Mouse (Mus musculus): ENCODE measurements at regions not wholly inside any gene's neighbourhood (a gene's known extent, or its start where the extent isn't known, plus 50 kb on each side); places are given as distances from the start of the nearest gene placed in this dataset.

DNA sequence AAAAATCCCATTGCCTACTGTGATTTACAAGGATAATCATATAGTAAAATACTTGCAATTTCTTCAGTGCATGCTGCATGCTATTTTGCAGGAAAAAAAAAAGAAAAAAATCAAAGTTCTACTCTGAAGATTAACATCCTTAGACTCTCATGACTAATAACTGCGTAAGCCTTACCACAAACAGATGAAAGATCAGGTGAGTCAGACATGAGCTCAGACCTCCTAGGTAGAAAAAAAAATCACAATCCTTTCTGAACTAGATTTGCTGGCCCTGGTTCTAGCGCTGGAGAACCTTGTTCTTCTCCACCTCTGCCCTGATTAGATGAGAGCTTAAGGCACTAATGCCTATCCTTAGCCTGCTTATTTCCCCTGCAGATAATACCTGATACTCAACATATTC is 96.1 kb upstream of the Snap25 start:
- TF ChIP-seq CTCF (IDR thresholded peaks at IDR 0.05; ENCODE audit: extremely low read depth, insufficient read depth, low read length): no peak
- no peak for TF ChIP-seq POLR2A (IDR thresholded peaks at IDR 0.05; ENCODE audit: extremely low read depth, insufficient read depth, low read length)
- H3K4me3 ChIP-seq (ENCODE audit: insufficient read depth, low read length): no peak overlapping the region
- no peak overlapping the region for H3K27ac ChIP-seq (ENCODE audit: insufficient read depth, low read length)
- no peaks in the 10 kb centered on the region; the same call in 1 of the 2 replicates for H3K4me1 ChIP-seq (ENCODE audit: control insufficient read depth, insufficient read depth, low read length)

GRCm38 (mm10) chr2:136618114-136618513 is 95.1 kb upstream of the Snap25 start:
- no peaks in the 10 kb centered on the region; the same call in 1 of the 2 replicates for H3K4me1 ChIP-seq (ENCODE audit: control insufficient read depth, insufficient read depth, low read length)
- TF ChIP-seq POLR2A (IDR thresholded peaks at IDR 0.05; ENCODE audit: extremely low read depth, insufficient read depth, low read length): no peak
- no peak for TF ChIP-seq CTCF (IDR thresholded peaks at IDR 0.05; ENCODE audit: extremely low read depth, insufficient read depth, low read length)
- no peak overlapping the region for H3K27ac ChIP-seq (ENCODE audit: insufficient read depth, low read length)

GRCm38 (mm10) chr2:136620309-136620708 is 92.9 kb upstream of the Snap25 start:
- no peak overlapping the region for H3K4me3 ChIP-seq (ENCODE audit: insufficient read depth, low read length)
- no peak overlapping the region for H3K27ac ChIP-seq (ENCODE audit: insufficient read depth, low read length)
- H3K4me1 ChIP-seq (ENCODE audit: control insufficient read depth, insufficient read depth, low read length): no peaks in the 10 kb centered on the region; the same call in 1 of the 2 replicates
- TF ChIP-seq CTCF (IDR thresholded peaks at IDR 0.05; ENCODE audit: extremely low read depth, insufficient read depth, low read length) (no peak), POLR2A (IDR thresholded peaks at IDR 0.05; ENCODE audit: extremely low read depth, insufficient read depth, low read length) (no peak)

More at GRCm38 (mm10) chr2:136618114-136618513, 95.1 kb upstream of the Snap25 start:
- H3K4me3 ChIP-seq (ENCODE audit: insufficient read depth, low read length): no peak overlapping the region

GRCm38 (mm10) chr2:136620969-136621368 is 92.3 kb upstream of the Snap25 start:
- no peak overlapping the region for H3K27ac ChIP-seq (ENCODE audit: insufficient read depth, low read length)
- TF ChIP-seq POLR2A (IDR thresholded peaks at IDR 0.05; ENCODE audit: extremely low read depth, insufficient read depth, low read length): no peak
- no peak for TF ChIP-seq CTCF (IDR thresholded peaks at IDR 0.05; ENCODE audit: extremely low read depth, insufficient read depth, low read length)
- H3K4me3 ChIP-seq (ENCODE audit: insufficient read depth, low read length): no peak overlapping the region
- H3K4me1 ChIP-seq (ENCODE audit: control insufficient read depth, insufficient read depth, low read length): no peaks in the 10 kb centered on the region; the same call in 1 of the 2 replicates

GRCm38 (mm10) chr2:136623808-136624489 is 89.3 kb upstream of the Snap25 start:
- Histone ChIP-seq H3K4me1 (ENCODE audit: control insufficient read depth, insufficient read depth, low read length) (peaks cover 2% of the 10 kb centered on the region; the same call in 1 of the 2 replicates), H3K4me3 (ENCODE audit: insufficient read depth, low read length) (no peak overlapping the region), H3K27ac (ENCODE audit: insufficient read depth, low read length) (no peak overlapping the region)
- TF ChIP-seq POLR2A (IDR thresholded peaks at IDR 0.05; ENCODE audit: extremely low read depth, insufficient read depth, low read length) (no peak), CTCF (IDR thresholded peaks at IDR 0.05; ENCODE audit: extremely low read depth, insufficient read depth, low read length) (no peak)

DNA sequence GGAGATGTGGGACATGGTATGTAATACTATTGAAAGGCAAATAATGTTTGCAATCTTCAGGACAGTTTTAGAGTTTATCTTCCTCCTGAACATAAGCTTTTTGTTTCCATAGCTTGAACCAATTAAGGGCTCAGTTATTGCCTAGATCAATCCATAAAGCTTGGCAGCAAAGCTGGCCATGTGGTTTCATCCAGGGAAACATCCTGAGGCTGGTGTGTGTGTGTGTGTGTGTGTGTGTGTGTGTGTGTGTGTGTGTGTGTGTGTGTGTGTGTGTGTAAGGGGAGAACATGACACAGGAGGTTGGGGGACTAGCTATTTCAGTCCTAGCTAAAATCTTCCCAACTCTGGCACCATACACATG is 88.8 kb upstream of the Snap25 start:
- TF ChIP-seq CTCF (IDR thresholded peaks at IDR 0.05; ENCODE audit: extremely low read depth, insufficient read depth, low read length) (no peak), POLR2A (IDR thresholded peaks at IDR 0.05; ENCODE audit: extremely low read depth, insufficient read depth, low read length) (no peak)
- Histone ChIP-seq H3K4me1 (ENCODE audit: control insufficient read depth, insufficient read depth, low read length) (peaks cover 2% of the 10 kb centered on the region; the same call in 1 of the 2 replicates), H3K4me3 (ENCODE audit: insufficient read depth, low read length) (no peak overlapping the region), H3K27ac (ENCODE audit: insufficient read depth, low read length) (no peak overlapping the region)

DNA sequence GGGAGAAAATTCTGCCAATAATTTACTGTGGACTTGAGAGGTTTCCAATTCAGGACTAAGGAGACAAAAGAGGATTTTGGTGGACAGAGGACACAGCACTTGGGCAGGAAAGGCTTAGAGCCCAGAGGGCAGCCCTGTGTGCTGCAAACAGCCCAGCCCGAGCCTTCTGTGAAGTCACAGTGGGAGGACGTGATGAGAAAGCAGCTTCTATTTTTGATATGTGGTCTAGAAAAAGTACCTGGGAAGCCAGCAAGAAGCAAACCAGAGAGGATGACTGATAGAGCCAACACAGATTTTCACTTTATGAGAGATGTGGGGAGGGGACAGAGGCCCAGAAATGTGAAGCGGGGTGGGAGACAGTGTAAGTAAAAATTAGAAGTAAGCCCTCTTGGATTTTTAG is 66.3 kb upstream of the Snap25 start:
- Histone ChIP-seq H3K4me1 (ENCODE audit: control insufficient read depth, insufficient read depth, low read length) (peaks cover 9% of the 10 kb centered on the region), H3K4me3 (ENCODE audit: insufficient read depth, low read length) (no peak overlapping the region), H3K27ac (ENCODE audit: insufficient read depth, low read length) (peak overlapping the region; percentile 28; the same call in 1 of the 2 replicates)
- TF ChIP-seq CTCF (IDR thresholded peaks at IDR 0.05; ENCODE audit: extremely low read depth, insufficient read depth, low read length) (no peak), POLR2A (IDR thresholded peaks at IDR 0.05; ENCODE audit: extremely low read depth, insufficient read depth, low read length) (no peak)

- H3K27ac ChIP-seq (ENCODE audit: insufficient read depth, low read length): 0 out of 2 replicates have a peak overlapping the region, but pooled peaks have one; percentile 0
These were observed 64.6 kb upstream of the Snap25 start for GRCm38 (mm10) chr2:136648606-136649005.

DNA sequence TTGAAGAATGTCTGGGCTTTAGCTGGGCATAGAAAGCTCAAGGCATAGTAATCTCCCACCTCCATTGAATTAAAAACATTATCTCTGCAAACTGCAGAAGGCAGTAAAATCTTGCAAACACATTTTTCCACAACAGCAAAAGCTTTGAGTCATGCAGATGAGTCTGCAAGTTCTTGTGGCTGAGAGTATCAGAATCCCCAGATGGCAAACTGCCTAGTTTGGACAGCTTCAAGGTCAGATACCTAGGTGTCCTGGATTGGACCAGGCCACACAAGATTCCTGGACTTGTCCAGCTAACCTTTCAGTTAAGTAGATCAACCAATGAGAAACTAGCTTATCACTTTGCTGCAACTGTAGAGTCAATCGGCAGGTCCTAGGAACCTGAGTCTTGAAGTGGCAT is 62.5 kb upstream of the Snap25 start:
- H3K4me3 ChIP-seq (ENCODE audit: insufficient read depth, low read length): no peak overlapping the region

More at GRCm38 (mm10) chr2:136648606-136649005, 64.6 kb upstream of the Snap25 start:
- TF ChIP-seq POLR2A (IDR thresholded peaks at IDR 0.05; ENCODE audit: extremely low read depth, insufficient read depth, low read length): no peak
- TF ChIP-seq CTCF (IDR thresholded peaks at IDR 0.05; ENCODE audit: extremely low read depth, insufficient read depth, low read length): no peak
- H3K4me1 ChIP-seq (ENCODE audit: control insufficient read depth, insufficient read depth, low read length): peaks cover 10% of the 10 kb centered on the region
- H3K4me3 ChIP-seq (ENCODE audit: insufficient read depth, low read length): no peak overlapping the region

More for the DNA sequence above, 62.5 kb upstream of the Snap25 start:
- Histone ChIP-seq H3K27ac (ENCODE audit: insufficient read depth, low read length) (no peak overlapping the region), H3K4me1 (ENCODE audit: control insufficient read depth, insufficient read depth, low read length) (peaks cover 10% of the 10 kb centered on the region)
- TF ChIP-seq CTCF (IDR thresholded peaks at IDR 0.05; ENCODE audit: extremely low read depth, insufficient read depth, low read length) (no peak), POLR2A (IDR thresholded peaks at IDR 0.05; ENCODE audit: extremely low read depth, insufficient read depth, low read length) (no peak)

All from cortical plate, adult 2 months (tissue).